Mouse (Mus musculus) CH12.LX (cell line): Measurements from ENCODE around the gene Atp5g1. TPM values are rescaled to one million over a fixed set of nuclear protein-coding genes. Genes with fewer than 3 reads are reported as not detected.

ENCODE experiments used
- DNase-seq: peaks from one replicate; pipeline ENCODE4 v3.0.0-alpha.2; 2013; ENCODE audit errors: extremely low read depth
- H3K27ac ChIP-seq: 2 replicates; pipeline ENCODE4 v1.5.1; 2012; ENCODE audit warnings: low read depth, mild to moderate bottlenecking, control low read depth, moderate library complexity; ENCODE audit not compliant: insufficient read depth
- H3K27me3 ChIP-seq: replicated peaks from 2 replicates; pipeline ENCODE3; 2012; ENCODE audit warnings: inconsistent platforms
- H3K36me3 ChIP-seq, 2 experiments: replicated peaks in 1 of 2; 2 replicates each; pipeline versions ENCODE3 to v1.6.1; 2012; ENCODE audit warnings: inconsistent platforms in 1 of 2, low read length in 1 of 2, mild to moderate bottlenecking in 1 of 2, mixed read lengths in 1 of 2, moderate library complexity in 1 of 2; ENCODE audit not compliant: control insufficient read depth in 1 of 2, insufficient read depth in 1 of 2
- H3K4me1 ChIP-seq, 2 experiments: 2 replicates each; pipeline ENCODE4 v1.6.1; 2012; ENCODE audit warnings: inconsistent platforms in 1 of 2, moderate library complexity in 1 of 2; ENCODE audit not compliant: insufficient read depth in 2 of 2, control insufficient read depth in 1 of 2
- H3K4me2 ChIP-seq: 2 replicates; pipeline ENCODE4 v1.6.1; 2012; ENCODE audit warnings: low read depth, mild to moderate bottlenecking, control low read depth; ENCODE audit not compliant: poor library complexity, insufficient read depth, severe bottlenecking
- H3K4me3 ChIP-seq, 3 experiments: fragments of 150-350 bp in 1 of 3; sonication (generic) in 1 of 3; replicated peaks in 1 of 3; 2 replicates each; pipeline versions ENCODE3 to v1.5.1; 2011 to 2012; ENCODE audit warnings: low read depth in 2 of 3, low read length in 2 of 3, mild to moderate bottlenecking in 2 of 3, moderate library complexity in 2 of 3, control low read depth in 1 of 3, improper control_type of control experiment in 1 of 3, inconsistent platforms in 1 of 3, mixed read lengths in 1 of 3; ENCODE audit not compliant: poor library complexity in 1 of 3
- H3K79me2 ChIP-seq: replicated peaks from 2 replicates; pipeline ENCODE4 v1.6.1; 2012; ENCODE audit warnings: mild to moderate bottlenecking, moderate library complexity; ENCODE audit not compliant: control insufficient read depth, poor library complexity, insufficient read depth, severe bottlenecking; ENCODE audit errors: extremely low read depth
- H3K9ac ChIP-seq: 2 replicates; pipeline ENCODE4 v1.6.1; 2012; ENCODE audit warnings: low read depth, mild to moderate bottlenecking, control low read depth, moderate library complexity; ENCODE audit not compliant: insufficient read depth
- H3K9me3 ChIP-seq: replicated peaks from 2 replicates; pipeline ENCODE3; 2012; ENCODE audit warnings: low read length, inconsistent platforms, mixed read lengths
- BHLHE40 ChIP-seq: IDR thresholded peaks from 2 replicates; pipeline ENCODE4 v1.6.1; 2011; ENCODE audit warnings: mild to moderate bottlenecking, low read depth, low read length, improper control_type of control experiment
- CHD1 ChIP-seq: IDR thresholded peaks from 2 replicates; pipeline ENCODE4 v1.6.1; 2012; ENCODE audit warnings: low read depth, low read length, improper control_type of control experiment, inconsistent platforms
- CHD2 ChIP-seq: IDR thresholded peaks from 2 replicates; pipeline ENCODE4 v1.6.1; 2011; ENCODE audit warnings: low read length, improper control_type of control experiment
- CTCF ChIP-seq, 2 experiments: IDR thresholded peaks in 1 of 2; conservative IDR thresholded peaks in 1 of 2; 2 replicates each; pipeline ENCODE4 v1.5.1; 2011 to 2012; ENCODE audit warnings: low read depth in 2 of 2, low read length in 2 of 2, improper control_type of control experiment in 1 of 2, inconsistent platforms in 1 of 2, mild to moderate bottlenecking in 1 of 2, moderate library complexity in 1 of 2
- EP300 ChIP-seq: IDR thresholded peaks from 2 replicates; pipeline ENCODE4 v1.6.1; 2011; ENCODE audit warnings: low read length, improper control_type of control experiment
- ETS1 ChIP-seq: conservative IDR thresholded peaks from 2 replicates; pipeline ENCODE4 v1.6.1; 2012; ENCODE audit warnings: low read depth, mild to moderate bottlenecking, inconsistent platforms, low read length, improper control_type of control experiment, moderate library complexity
- HCFC1 ChIP-seq: IDR thresholded peaks from 2 replicates; pipeline ENCODE4 v1.6.1; 2012; ENCODE audit warnings: low read depth, mild to moderate bottlenecking, inconsistent platforms, low read length, improper control_type of control experiment
- MAZ ChIP-seq: IDR thresholded peaks from 2 replicates; pipeline ENCODE4 v1.6.1; 2012; ENCODE audit warnings: low read depth, mild to moderate bottlenecking, inconsistent platforms, low read length, improper control_type of control experiment, moderate library complexity
- MXI1 ChIP-seq: IDR thresholded peaks from 2 replicates; pipeline ENCODE4 v1.6.1; 2011; ENCODE audit warnings: mild to moderate bottlenecking, low read depth, low read length, improper control_type of control experiment
- NELFE ChIP-seq: IDR thresholded peaks from 2 replicates; pipeline ENCODE4 v1.6.1; 2011; ENCODE audit warnings: low read depth, low read length, improper control_type of control experiment
- PAX5 ChIP-seq: IDR thresholded peaks from 2 replicates; pipeline ENCODE4 v1.6.1; 2012; ENCODE audit warnings: low read length, inconsistent platforms, mixed read lengths
- POLR2A ChIP-seq: IDR thresholded peaks from 2 replicates; pipeline ENCODE4 v1.6.1; 2011; ENCODE audit warnings: low read depth, mild to moderate bottlenecking, improper control_type of control experiment, low read length
- POLR2AphosphoS2 ChIP-seq: IDR thresholded peaks from 2 replicates; pipeline ENCODE4 v1.6.1; 2011; ENCODE audit warnings: low read depth, low read length, improper control_type of control experiment
- RAD21 ChIP-seq: IDR thresholded peaks from 2 replicates; pipeline ENCODE4 v1.6.1; 2011; ENCODE audit warnings: low read depth, mild to moderate bottlenecking, low read length, improper control_type of control experiment, moderate library complexity
- SMC3 ChIP-seq: IDR thresholded peaks from 2 replicates; pipeline ENCODE4 v1.6.1; 2011; ENCODE audit warnings: low read depth, low read length, improper control_type of control experiment
- TBP ChIP-seq: conservative IDR thresholded peaks from 2 replicates; pipeline ENCODE4 v1.6.1; 2011; ENCODE audit warnings: low read depth, low read length, improper control_type of control experiment
- TCF12 ChIP-seq: IDR thresholded peaks from 2 replicates; pipeline ENCODE4 v1.6.1; 2014; ENCODE audit warnings: low read depth, mild to moderate bottlenecking, inconsistent platforms, low read length, improper control_type of control experiment
- UBTF ChIP-seq: IDR thresholded peaks from 2 replicates; pipeline ENCODE4 v1.6.1; 2012; ENCODE audit warnings: low read depth, mild to moderate bottlenecking, inconsistent platforms, low read length, improper control_type of control experiment, moderate library complexity
- USF2 ChIP-seq: conservative IDR thresholded peaks from 2 replicates; pipeline ENCODE4 v1.6.1; 2011; ENCODE audit warnings: low read depth, low read length, improper control_type of control experiment
- ZC3H11A ChIP-seq: IDR thresholded peaks from 2 replicates; pipeline ENCODE4 v1.6.1; 2012; ENCODE audit warnings: low read depth, mild to moderate bottlenecking, inconsistent platforms, low read length, improper control_type of control experiment
- ZKSCAN1 ChIP-seq: IDR thresholded peaks from 2 replicates; pipeline ENCODE4 v1.6.1; 2012; ENCODE audit warnings: low read depth, inconsistent platforms, low read length, improper control_type of control experiment, borderline replicate concordance
- dilution Hi-C: fragments of 300-500 bp; cut with MboI; formaldehyde crosslinking; loops from 2 replicates; pipeline ENCODE4 v1.14.3; 2020; ENCODE audit warnings: low sequenced_read_pairs; ENCODE audit not compliant: extremely low pct_unique_long_range_greater_than_20kb, extremely low pct_ligation_motif_present
- in situ Hi-C: fragments of 300-500 bp; cut with MboI; formaldehyde crosslinking; loops from 3 replicates; pipeline ENCODE4 v1.14.3; 2019; ENCODE audit warnings: low sequenced_read_pairs, low pct_ligation_motif_present, low pct_unique_long_range_greater_than_20kb, mixed read lengths
- polyA plus RNA-seq: library from polyadenylated mRNA; unstranded; fragments of >175 nt; gene quantifications from 2 replicates; pipeline ENCODE4 v1.2.1, GENCODE M21; 2012; ENCODE audit warnings: low read depth; ENCODE audit not compliant: insufficient read length
- total RNA-seq, 2 experiments: library from RNA; depleted of rRNA; stranded (reverse); fragments of 300-350 nt in 1 of 2; fragments of >200 nt in 1 of 2; gene quantifications; 2 replicates each; pipeline ENCODE4 v1.2.3; 2012 to 2014

The Atp5g1 gene
- total and polyA plus RNA-seq, 3 experiments: 778 to 969 (median 851) TPM

DNA sequence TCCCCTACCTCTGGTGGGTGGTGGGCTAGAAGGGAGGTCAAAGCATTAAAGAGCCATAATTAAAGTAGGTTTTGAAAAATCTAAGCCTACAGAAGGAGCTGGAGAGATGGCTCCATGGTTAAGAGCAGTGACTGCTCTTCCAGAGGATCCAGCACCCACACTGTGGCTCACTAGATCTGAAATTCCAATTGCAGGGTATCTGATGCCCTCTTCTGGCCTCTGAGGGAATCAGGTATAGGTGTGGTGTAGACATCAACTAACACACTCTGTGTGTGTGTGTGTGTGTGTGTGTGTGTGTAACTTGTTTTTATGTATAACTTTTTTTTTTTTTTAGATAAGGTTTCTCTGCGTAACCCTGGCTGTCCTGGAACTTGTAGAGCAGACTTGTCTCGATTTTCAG lies 15.6 kb upstream of the Atp5g1 start (continued):
- TF ChIP-seq MAZ (no peak), HCFC1 (no peak)

DNA sequence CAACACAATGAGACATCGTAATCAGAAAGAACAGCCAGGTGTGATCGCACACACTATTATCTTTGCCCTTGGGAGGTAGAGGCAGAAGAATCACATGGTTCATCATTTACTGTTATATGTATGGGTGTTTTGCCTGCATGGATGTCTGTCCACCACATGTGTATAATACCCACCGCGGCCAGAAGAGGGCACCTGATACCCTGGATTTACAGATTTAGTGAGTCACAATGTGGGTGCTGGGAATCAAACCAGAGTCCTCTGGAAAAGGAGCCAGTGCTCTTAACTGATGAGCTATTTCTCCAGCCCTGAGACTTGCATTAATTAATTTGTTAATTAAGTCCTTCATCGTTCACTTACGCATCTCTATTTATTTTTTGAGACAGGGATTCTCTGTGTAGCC lies 12.5 kb upstream of the Atp5g1 start:
- Histone ChIP-seq H3K36me3 (no peaks in the 10 kb centered on the region), H3K4me2 (no peak overlapping the region), H3K9ac (no peak overlapping the region), H3K27me3 (peaks cover 28% of the 10 kb centered on the region), H3K4me1 (no peaks in the 10 kb centered on the region), H3K27ac (no peak overlapping the region), H3K4me3 (no peak overlapping the region), H3K9me3 (peaks cover 12% of the 10 kb centered on the region), H3K79me2 (no peaks in the 10 kb centered on the region)
- in situ Hi-C loops (loop anchor here (10.0 kb wide), 1 partner anchor 103 kb away; no protein-coding TSS in a partner anchor), dilution Hi-C loops (no loop called here)
- DNase-seq: no peak
- TF ChIP-seq SMC3 (no peak), CTCF (conservative IDR thresholded peaks at IDR 0.05 in 1 of 2, IDR thresholded peaks at IDR 0.05 in 1 of 2; ENCODE audit: low read depth in 2 of 2, low read length in 2 of 2) (peak; percentile 5 to 37; a peak in 2 of 4 replicates)

DNA sequence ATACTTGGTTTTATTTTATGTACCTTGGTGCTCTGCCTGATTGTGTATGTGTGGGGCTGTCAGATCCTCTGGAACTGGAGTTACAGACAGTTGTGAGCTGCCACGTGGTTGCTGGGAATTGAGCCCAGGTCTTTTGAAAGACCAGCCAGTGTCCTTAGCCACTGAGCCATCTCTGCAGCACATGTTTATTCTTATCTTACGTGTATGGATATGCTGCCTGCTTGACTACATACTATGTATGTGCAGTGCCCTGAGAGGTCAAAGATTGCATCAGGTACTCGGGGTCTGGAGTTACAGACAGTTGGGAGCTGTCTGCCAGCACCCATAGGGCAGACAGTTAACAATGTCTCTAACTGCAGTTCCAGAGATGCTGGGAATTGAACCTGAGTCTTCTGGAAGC lies 7.2 kb upstream of the Atp5g1 start:
- TF ChIP-seq EP300 (no peak), MAZ (no peak), CHD2 (no peak), ZC3H11A (no peak), TBP (no peak), RAD21 (no peak), USF2 (no peak), ZKSCAN1 (no peak), POLR2A (no peak), POLR2AphosphoS2 (no peak), HCFC1 (no peak)
- H3K4me3 ChIP-seq: no peak overlapping the region

DNA sequence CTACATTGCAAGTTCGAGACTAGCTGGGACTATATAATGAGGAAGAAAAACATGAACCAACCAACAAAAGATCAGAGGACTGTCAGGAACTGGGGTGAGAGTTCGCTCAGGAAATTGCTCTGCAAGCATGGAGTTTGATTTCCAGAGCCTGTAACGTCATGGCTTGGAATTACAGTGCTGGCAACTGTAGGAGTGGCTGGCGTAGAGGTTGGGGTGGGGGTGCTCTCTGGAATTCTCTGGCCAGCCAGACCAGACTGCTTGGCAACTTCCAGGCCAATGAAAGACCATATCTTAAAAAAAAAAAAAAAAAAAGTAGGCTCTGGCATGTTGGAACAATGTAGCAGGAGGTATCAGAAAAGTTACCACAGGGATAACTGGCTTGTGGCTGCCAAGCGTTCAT lies 5.3 kb upstream of the Atp5g1 start:
- H3K9me3 ChIP-seq: peaks cover under 1% of the 10 kb centered on the region
- in situ Hi-C loops: loop anchor here (10.0 kb wide), 1 partner anchor 96 kb away; no protein-coding TSS in a partner anchor
- TF ChIP-seq PAX5 (no peak), ETS1 (no peak), TCF12 (no peak), BHLHE40 (no peak), CHD1 (no peak), NELFE (no peak), UBTF (no peak), MAZ (no peak), ZC3H11A (no peak), MXI1 (no peak), RAD21 (no peak), SMC3 (no peak)
- dilution Hi-C loops: no loop called here
- H3K27me3 ChIP-seq: peaks cover 10% of the 10 kb centered on the region
- H3K4me2 ChIP-seq: no peak overlapping the region
- no peak overlapping the region for H3K9ac ChIP-seq
- no peak overlapping the region for H3K27ac ChIP-seq
- peaks cover 0 to 8% of the 10 kb centered on the region in 2 experiments; a peak in 1 of 4 replicates for H3K4me1 ChIP-seq
- H3K4me3 ChIP-seq: no peak overlapping the region
- no peaks in the 10 kb centered on the region for H3K79me2 ChIP-seq
- no peak for DNase-seq
- no peaks in the 10 kb centered on the region for H3K36me3 ChIP-seq

More for the DNA sequence above, 7.2 kb upstream of the Atp5g1 start:
- no peak overlapping the region for H3K4me2 ChIP-seq
- in situ Hi-C loops: loop anchor here (10.0 kb wide), 1 partner anchor 98 kb away; no protein-coding TSS in a partner anchor
- no peak for DNase-seq
- no peaks in the 10 kb centered on the region for H3K4me1 ChIP-seq
- dilution Hi-C loops: no loop called here
- no peak overlapping the region for H3K9ac ChIP-seq
- no peak overlapping the region for H3K27ac ChIP-seq
- no peaks in the 10 kb centered on the region for H3K36me3 ChIP-seq
- H3K9me3 ChIP-seq: peaks cover 4% of the 10 kb centered on the region
- H3K27me3 ChIP-seq: peaks cover 17% of the 10 kb centered on the region
- H3K79me2 ChIP-seq: no peaks in the 10 kb centered on the region
